Mouse (Mus musculus): Measurements from ENCODE around the gene Cobll1.

DNA sequence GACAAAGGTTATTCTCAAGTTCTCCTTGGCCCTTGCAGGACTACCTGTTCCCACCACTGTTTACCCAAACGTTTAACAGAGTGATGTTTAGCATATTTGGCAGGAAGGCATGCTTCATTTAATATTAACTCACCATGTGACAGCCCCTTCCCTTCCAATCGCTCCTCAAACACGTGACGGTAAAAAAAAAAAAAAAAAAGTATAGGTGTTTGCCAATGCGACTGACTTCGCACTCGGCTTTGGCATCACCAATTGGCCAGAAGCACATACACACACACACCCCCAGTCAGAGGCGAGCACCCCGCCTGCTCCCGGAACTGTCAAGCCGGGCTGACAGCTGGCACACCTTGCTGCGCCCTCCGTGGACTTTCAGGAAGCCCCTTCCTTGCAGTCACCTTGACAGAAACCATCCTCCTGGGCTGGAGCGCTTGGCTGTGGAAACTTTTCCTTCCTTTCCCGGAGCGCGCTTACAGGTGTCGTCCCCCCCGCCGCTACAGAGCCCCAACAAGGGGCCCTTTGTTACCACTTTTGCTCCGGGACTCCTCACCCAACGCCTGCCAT is 1.5 kb downstream of the Cobll1 start:
- no peak for TF ChIP-seq CTCF (IDR thresholded peaks at IDR 0.05; ENCODE audit: control insufficient read depth, insufficient read depth, low read length)
- TF ChIP-seq POLR2A (IDR thresholded peaks at IDR 0.05; ENCODE audit: borderline replicate concordance, control insufficient read depth, low read depth, low read length): no peak

Measured in bone marrow, adult 2 months (tissue).